Comparison of ENCODE assay signal across 23 mouse cellular contexts in genomic region chr15:37157386-37157785, GRCm38 (mm10).
DNase-seq lines count a peak whose midpoint lies in the region; ATAC-seq and TF ChIP-seq lines count a peak whose summit lies in the region.
"Had no signal": no experiment of that assay in that cellular context is flagged by ENCODE, and none has a peak within 500 bp of the region (broad histone marks: within the 10 kb centered on the region; RNA-seq: fewer than 3 reads in every experiment).

No protein-coding gene starts in this region.

- H3K4me3 ChIP-seq in lung, embryonic 14.5 days (ENCODE audit: low read depth, low read length): no peak overlapping the region
- no peak overlapping the region for H3K4me3 ChIP-seq in kidney, embryonic 15.5 days (replicated peaks)
- no peak overlapping the region for H3K4me3 ChIP-seq in layer of hippocampus, adult 2 months
- H3K4me3 ChIP-seq in hindbrain, embryonic 10.5 days: no peak overlapping the region
- H3K4me3 ChIP-seq: embryonic facial prominence, embryonic 13.5 days; forebrain, embryonic 10.5 days; limb, embryonic 13.5 days; midbrain, embryonic 13.5 days; neural tube, embryonic 13.5 days had no signal

- H3K4me2 ChIP-seq in lung, embryonic 14.5 days: no peak overlapping the region
- peak overlapping the region; percentile 23; the same call in 1 of the 2 replicates for H3K4me2 ChIP-seq in kidney, embryonic 15.5 days
- H3K4me2 ChIP-seq: embryonic facial prominence, embryonic 13.5 days; limb, embryonic 13.5 days; liver, embryonic 11.5 days; midbrain, embryonic 13.5 days; neural tube, embryonic 13.5 days had no signal

- DNase-seq in lung, embryonic 14.5 days: peak; percentile 24
- no peak for DNase-seq in lung, postnatal 14 days
- DNase-seq in kidney, adult 18-20 months: peak; percentile 38
- peak; percentile 38 to 53 for DNase-seq in kidney, postnatal 25 days
- DNase-seq in layer of hippocampus, adult 2 months (ENCODE audit: low spot score in 2 of 2): no peak
- DNase-seq in spleen, adult 18-20 months: no peak
- DNase-seq in hindbrain, embryonic 10.5 days (ENCODE audit: low spot score): no peak
- DNase-seq: adrenal gland, postnatal 14 days; cerebellum, adult 11 months; cerebellum, adult 9-10 months; forebrain, postnatal 0 days; heart, postnatal 14 days; thymus, postnatal 25 days had no signal

- H3K27ac ChIP-seq in lung, embryonic 14.5 days (ENCODE audit: low read depth): peak overlapping the region; percentile 66; the same call in 1 of the 2 replicates
- peak overlapping the region; percentile 83 for H3K27ac ChIP-seq in kidney, embryonic 15.5 days
- H3K27ac ChIP-seq in layer of hippocampus, adult 2 months: no peak overlapping the region
- H3K27ac ChIP-seq in hindbrain, embryonic 10.5 days: no peak overlapping the region
- H3K27ac ChIP-seq: embryonic facial prominence, embryonic 13.5 days; forebrain, embryonic 10.5 days; limb, embryonic 13.5 days; macrophage; midbrain, embryonic 13.5 days; neural tube, embryonic 13.5 days had no signal

- TF ChIP-seq CTCF in lung, embryonic 14.5 days (IDR thresholded peaks at IDR 0.05; ENCODE audit: low read depth): no peak
- TF ChIP-seq CTCF in layer of hippocampus, adult 2 months (conservative IDR thresholded peaks at IDR 0.05): no peak

- ATAC-seq in lung, embryonic 14.5 days (ENCODE audit: insufficient read depth): no peak
- no peak for ATAC-seq in kidney, embryonic 15.5 days (replicated peaks; ENCODE audit: low FRiP score)
- ATAC-seq: forebrain, postnatal 0 days; hindbrain, embryonic 16.5 days; midbrain, embryonic 13.5 days had no signal

- H3K36me3 ChIP-seq in lung, embryonic 14.5 days (ENCODE audit: insufficient read depth): no peaks in the 10 kb centered on the region
- H3K36me3 ChIP-seq in kidney, embryonic 15.5 days: no peaks in the 10 kb centered on the region
- no peaks in the 10 kb centered on the region for H3K36me3 ChIP-seq in hindbrain, embryonic 10.5 days
- H3K36me3 ChIP-seq: embryonic facial prominence, embryonic 13.5 days; forebrain, embryonic 10.5 days; G1E; limb, embryonic 13.5 days; midbrain, embryonic 13.5 days; neural tube, embryonic 13.5 days had no signal

- H3K27me3 ChIP-seq in lung, embryonic 14.5 days (ENCODE audit: insufficient read depth, low read length): no peaks in the 10 kb centered on the region
- no peaks in the 10 kb centered on the region for H3K27me3 ChIP-seq in kidney, embryonic 15.5 days
- no peaks in the 10 kb centered on the region; the same call in 1 of the 2 replicates for H3K27me3 ChIP-seq in hindbrain, embryonic 10.5 days (ENCODE audit: insufficient read depth, poor library complexity, severe bottlenecking)
- H3K27me3 ChIP-seq: embryonic facial prominence, embryonic 13.5 days; limb, embryonic 13.5 days; midbrain, embryonic 13.5 days; neural tube, embryonic 13.5 days had no signal

- H3K9me3 ChIP-seq in lung, embryonic 14.5 days (ENCODE audit: low read depth, low read length): no peaks in the 10 kb centered on the region
- no peaks in the 10 kb centered on the region for H3K9me3 ChIP-seq in kidney, embryonic 15.5 days (replicated peaks)
- no peaks in the 10 kb centered on the region for H3K9me3 ChIP-seq in hindbrain, embryonic 10.5 days
- H3K9me3 ChIP-seq: embryonic facial prominence, embryonic 13.5 days; forebrain, embryonic 10.5 days; G1E; limb, embryonic 13.5 days; midbrain, embryonic 13.5 days; neural tube, embryonic 13.5 days had no signal

- H3K9ac ChIP-seq in lung, embryonic 14.5 days: no peak overlapping the region
- H3K9ac ChIP-seq in kidney, embryonic 15.5 days: no peak overlapping the region
- H3K9ac ChIP-seq: embryonic facial prominence, embryonic 13.5 days; forebrain, postnatal 0 days; limb, embryonic 13.5 days; midbrain, embryonic 13.5 days; neural tube, embryonic 13.5 days had no signal

- 44% methylated on average over 4 of the region's 4 CpGs for WGBS in lung, embryonic 14.5 days
- 52% methylated on average over 4 of the region's 4 CpGs for WGBS in kidney, embryonic 15.5 days
- WGBS in hindbrain, embryonic 10.5 days: 77% methylated on average over 4 of the region's 4 CpGs

- H3K4me1 ChIP-seq in lung, embryonic 14.5 days (ENCODE audit: insufficient read depth): no peaks in the 10 kb centered on the region
- peaks cover 26% of the 10 kb centered on the region for H3K4me1 ChIP-seq in kidney, embryonic 15.5 days
- peaks cover 15% of the 10 kb centered on the region for H3K4me1 ChIP-seq in hindbrain, embryonic 10.5 days (replicated peaks)

Comparison
In these comparisons a context has a peak if more than half of its experiments do, and no peak if none do; other contexts are left out.
1. DNase-seq: peak in lung, embryonic 14.5 days (single experiment), kidney, adult 18-20 months (single experiment) and kidney, postnatal 25 days (2 of 2); none in lung, postnatal 14 days (single experiment), layer of hippocampus, adult 2 months (0 of 2), spleen, adult 18-20 months (0 of 2) and hindbrain, embryonic 10.5 days (single experiment).
2. H3K27ac ChIP-seq: peak in lung, embryonic 14.5 days (single experiment) and kidney, embryonic 15.5 days (single experiment); none in layer of hippocampus, adult 2 months (single experiment) and hindbrain, embryonic 10.5 days (single experiment).